Mouse (Mus musculus): ENCODE data around the gene Sema4d. TPM values are rescaled to one million over a fixed set of nuclear protein-coding genes. Genes with fewer than 3 reads are reported as not detected.
A peak's percentile ranks its signal among the peaks of the same experiment; 100 is the strongest.
"Not testable (repeated sequence)": the region's sequence is repeated elsewhere in the genome, so short reads cannot be mapped to it uniquely, and the experiment has no call there.

The Sema4d gene
- 10 to 100 TPM; 12.4 to 15.7 TPM for total RNA-seq (2021)
- long read RNA-seq, experiment 1, full-length matches to known transcripts: 1 of 31 reads
- long read RNA-seq, experiment 1, partial matches to known transcripts: 19 of 31 reads
- long read RNA-seq, experiment 1, other reads (novel, unspliced or antisense): 11 of 31 reads
- long read RNA-seq, experiment 2, full-length matches to known transcripts: 1 of 4 reads
- long read RNA-seq, experiment 2, partial matches to known transcripts: 3 of 4 reads
- long read RNA-seq, experiment 2, other reads (novel, unspliced or antisense): 0 of 4 reads

GRCm38 (mm10) chr13:51793425-51793891 lies at the start of gene Sema4d:
Gene Sema4d, minus strand, starts transcription at chr13:51793747.
- DNase-seq: peak; percentile 56 to 85

DNA sequence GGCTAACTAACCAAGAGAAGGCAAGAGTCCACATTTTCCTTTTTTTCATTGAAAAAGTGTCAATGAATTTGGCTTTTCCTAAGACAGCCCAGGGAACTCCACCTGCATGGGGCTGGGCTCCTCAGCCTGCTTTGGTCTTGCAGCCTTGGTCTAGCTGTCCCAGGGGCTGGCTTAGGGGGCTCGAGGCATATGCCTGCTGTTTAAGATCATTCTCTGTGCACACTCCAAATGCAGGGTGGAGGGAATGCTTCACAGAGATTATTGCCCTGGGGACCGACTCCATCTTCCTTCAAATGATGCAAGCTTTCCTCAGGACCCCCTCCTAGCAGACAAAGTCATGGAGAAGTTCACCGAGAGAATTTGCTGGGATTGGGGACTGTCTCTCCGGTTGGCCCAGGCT lies 49.8 kb upstream of the Sema4d start:
- no peak for DNase-seq

- DNase-seq: no peak
These were observed 49.2 kb upstream of the Sema4d start for GRCm38 (mm10) chr13:51842773-51843172.

DNA sequence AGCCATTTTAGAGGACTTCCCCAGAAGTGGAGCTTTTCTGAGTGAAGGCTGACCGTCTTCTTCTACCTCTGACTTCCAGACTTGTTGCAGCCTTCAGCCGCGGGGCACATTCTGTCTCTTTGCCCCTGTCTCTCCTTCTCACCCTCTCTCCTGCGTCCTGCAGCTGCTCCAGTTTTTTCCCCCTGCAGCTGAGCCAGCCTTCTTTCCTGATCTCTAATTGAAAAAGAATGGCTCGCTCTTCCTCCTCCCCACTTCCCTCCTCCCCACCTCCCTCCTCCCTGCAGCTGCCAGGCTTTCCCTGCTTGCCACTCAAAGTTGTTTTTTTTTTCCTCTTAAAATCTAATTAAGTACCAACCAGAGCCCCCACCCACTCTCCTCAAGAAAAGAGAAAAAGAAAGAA lies 48.6 kb upstream of the Sema4d start:
- DNase-seq: no peak

GRCm38 (mm10) chr13:51841541-51842115 lies 48.1 kb upstream of the Sema4d start:
- DNase-seq: no peak

GRCm38 (mm10) chr13:51840702-51841101 lies 47.2 kb upstream of the Sema4d start:
- DNase-seq: no peak

DNA sequence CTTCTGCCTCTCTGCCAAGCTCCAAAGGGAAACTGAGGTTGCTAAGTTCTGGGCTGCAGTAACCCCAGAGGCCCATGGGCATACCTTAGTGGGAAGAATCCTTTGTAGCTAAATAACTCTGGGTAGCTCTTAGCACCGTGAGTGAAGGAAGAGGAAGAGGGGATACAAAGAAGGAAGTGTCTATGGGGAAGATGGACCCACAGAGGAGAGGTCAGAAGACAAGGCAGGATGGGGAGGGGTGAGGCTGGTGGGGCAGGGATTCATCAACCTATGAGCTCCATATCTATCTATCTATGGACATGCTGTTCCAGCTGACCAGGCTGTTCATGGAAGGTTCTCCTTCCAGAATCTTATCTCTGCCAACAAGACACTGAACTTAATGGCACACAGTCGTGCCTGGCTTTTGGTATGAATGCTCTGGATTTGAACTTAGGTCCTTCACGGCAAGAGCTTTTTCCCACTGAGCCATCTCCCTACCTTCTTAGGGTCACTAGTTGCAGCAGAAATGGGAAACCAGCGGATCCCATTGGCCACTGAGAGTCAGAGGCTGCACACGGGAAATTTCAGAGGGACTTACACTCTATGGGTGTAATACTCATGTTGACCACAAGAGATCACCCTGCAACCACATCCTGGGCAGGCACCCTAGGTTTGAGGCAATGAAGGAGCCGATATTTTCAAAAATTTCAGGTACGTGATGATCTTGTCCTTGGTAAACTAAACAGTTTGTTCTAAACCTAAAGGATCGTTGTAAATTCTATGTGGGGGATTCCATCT lies 45.9 kb upstream of the Sema4d start:
- peak in 1 of 2 experiments; percentile 51 for DNase-seq

GRCm38 (mm10) chr13:51837402-51837801 lies 43.9 kb upstream of the Sema4d start:
- no peak for DNase-seq

GRCm38 (mm10) chr13:51835208-51835607 lies 41.7 kb upstream of the Sema4d start:
- not testable (repeated sequence) for DNase-seq

GRCm38 (mm10) chr13:51834520-51834919 lies 41.0 kb upstream of the Sema4d start:
- DNase-seq: no peak

DNA sequence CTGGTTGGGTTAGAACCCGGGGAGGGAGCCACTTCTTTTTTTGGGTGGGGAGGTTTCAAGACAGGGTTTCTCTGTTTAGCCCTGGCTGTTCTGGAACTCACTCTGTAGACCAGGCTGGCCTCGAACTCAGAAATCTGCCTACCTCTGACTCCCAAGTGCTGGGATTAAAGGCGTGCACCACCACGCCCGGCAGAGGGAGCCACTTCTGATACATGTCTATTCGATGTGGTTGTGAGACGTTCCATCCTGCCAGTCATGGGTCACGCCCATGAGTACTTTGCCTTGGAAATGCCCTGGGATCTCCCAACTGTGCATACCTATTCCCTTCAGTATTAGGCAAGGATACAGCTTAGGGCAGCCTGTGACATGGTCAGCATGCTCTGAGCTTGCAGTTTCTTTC lies 40.5 kb upstream of the Sema4d start:
- not testable (repeated sequence) for DNase-seq

- DNase-seq: peak; percentile 88 to 91
These were observed 40.1 kb upstream of the Sema4d start for GRCm38 (mm10) chr13:51833611-51834010.

DNA sequence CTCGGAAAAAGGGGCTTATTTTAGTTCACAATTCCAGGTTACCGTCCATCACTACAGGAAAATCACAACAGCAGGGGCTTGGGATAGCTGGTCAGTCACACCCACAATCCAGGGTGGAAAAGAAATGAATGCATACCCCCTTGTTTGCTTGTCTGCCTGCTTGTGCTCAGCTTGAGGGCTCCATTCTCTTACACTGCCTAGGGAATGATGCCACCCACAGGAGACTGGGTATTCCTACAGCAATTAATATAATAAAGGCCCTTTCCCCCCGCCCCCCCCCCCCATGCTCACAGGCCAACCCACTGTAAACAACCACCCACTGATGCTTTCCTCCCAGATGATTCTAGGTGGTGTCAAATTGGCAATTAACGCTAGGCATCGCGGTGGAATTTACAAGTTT lies 38.9 kb upstream of the Sema4d start:
- no peak for DNase-seq

- peak in 1 of 2 experiments; percentile 36 for DNase-seq
These were observed 37.4 kb upstream of the Sema4d start for GRCm38 (mm10) chr13:51830744-51831450.

DNA sequence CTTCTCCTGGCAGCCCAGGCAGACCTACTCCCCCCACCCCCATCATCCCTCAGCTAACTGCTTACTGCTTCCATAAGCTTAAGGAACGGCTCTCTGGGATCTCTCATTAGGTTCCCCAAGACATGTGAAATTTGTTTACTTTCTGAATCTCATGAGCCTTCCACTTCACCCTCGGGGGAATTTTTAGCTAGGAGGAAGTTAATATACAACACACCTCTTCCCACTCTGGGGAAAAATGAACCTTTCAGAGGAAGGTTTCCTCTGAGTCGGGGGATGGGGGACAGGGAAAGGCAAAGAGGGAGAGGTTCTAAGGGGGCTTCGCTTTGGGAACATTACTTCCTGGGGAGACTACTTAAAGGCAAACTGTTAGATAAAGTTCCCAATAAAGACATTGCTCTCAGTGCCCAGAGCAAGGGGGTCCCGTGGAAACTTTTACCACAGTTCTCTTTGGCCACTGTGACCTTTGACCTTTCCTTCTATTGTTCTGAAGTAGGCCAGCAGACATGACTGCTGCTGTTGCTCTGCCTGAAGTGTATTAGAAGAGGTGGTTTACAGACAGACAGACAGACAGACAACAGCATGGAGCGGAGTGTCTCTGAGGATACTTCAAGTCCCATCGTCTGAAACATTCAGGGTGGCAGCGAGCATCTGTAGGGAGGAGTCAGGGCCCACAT lies 30.4 kb upstream of the Sema4d start:
- DNase-seq: no peak

DNA sequence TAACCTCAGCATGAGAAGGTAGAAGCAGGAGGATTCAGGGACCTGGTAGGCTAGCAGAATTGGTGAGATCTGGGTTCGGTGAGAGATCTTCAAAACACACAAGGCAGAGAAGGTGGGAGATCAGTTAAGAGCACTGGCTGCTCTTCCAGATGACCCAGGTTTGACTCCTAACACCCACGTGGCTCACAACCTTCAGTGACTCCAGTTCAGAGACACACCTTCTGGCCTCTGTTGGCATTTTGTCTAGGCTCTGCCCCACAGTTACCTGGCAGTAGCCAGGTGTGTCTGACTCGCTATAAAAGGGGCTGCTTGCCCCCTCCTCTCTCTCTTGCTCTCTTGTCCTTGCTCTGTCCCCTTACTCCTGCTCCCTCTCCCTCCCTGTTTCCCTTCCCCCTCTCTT lies 28.4 kb upstream of the Sema4d start:
- no peak for DNase-seq

DNA sequence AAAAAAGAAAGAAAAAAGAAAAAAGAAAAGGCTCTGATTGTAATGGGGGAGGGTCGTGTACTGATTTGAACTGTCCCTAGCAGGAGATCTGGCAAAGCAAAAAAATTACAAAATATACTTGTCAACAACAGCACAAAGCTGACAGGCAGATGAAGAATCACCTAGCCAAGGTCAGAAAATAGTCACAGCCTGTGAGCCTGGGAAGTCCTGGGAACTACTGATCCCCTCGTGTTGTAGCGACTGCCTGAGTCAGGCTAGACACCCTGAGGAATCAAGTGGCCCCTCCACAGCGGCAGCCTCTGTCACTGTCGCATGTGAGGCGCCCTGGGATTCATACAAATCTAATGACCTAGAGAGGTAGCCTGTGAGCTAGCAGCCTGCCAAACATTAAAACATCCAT lies 25.8 kb upstream of the Sema4d start:
- peak; percentile 55 to 63 for DNase-seq

GRCm38 (mm10) chr13:51818944-51819326 lies 25.4 kb upstream of the Sema4d start:
- no peak for DNase-seq

DNA sequence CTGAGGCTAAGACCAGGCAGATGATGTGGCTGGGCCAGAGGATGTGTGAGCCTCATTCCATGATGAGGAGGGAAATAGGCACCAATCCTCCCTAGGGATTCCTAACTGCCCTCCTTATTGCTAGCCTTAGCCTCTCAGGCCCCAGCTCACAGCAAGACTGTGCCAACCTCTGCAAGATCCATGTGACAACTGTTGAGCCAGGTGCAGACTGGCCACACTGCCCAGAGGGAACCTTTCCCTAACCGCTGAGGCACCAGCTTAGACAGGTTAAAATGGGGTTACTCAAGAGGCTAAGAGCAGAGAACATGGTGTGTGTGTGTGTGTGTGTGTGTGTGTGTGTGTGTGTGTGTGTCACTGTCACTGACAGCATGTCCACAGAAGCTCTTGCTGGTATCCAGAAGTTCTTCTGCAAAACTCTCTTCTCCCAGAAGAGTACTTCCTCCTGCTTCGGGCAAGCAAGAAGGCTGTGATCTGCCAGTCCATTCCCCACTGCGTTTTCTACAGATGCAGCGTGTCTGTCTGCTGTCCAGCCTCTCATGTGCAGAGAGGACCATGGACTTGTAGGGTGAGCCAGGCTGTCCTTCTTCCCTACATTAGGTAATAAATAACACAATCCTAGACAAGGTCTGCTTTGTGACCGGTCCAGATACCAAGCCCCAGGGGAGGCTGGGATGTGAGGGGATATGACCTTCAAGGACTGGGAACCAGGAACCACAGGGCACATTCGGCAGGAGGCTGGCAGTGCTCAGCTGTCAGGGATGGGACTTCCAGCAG lies 24.8 kb upstream of the Sema4d start:
- DNase-seq: peak in 1 of 2 experiments; percentile 43

DNA sequence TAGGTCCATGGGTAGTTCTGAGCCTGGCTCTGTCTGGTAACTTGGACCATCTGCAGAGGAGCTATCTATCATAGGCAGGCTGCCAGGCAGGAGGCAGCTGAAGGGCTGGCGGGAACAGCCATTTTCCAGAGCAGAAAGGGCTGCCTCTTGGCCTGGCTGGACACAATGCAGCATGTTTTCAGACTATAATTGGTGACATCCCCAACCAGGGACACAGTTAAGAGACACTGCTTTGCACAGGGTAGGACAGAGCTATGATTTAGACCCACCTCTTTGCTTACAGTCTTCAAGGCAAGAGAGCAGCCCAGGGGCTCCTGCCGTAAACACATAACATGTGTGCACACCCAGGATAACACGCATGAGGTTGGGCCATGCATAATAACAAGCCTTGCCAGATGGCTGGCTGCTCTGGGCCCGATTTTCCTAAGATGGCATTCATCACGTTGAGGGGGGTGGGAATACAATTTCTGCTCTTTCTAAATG lies 23.1 kb upstream of the Sema4d start:
- peak in 1 of 2 experiments; percentile 28 for DNase-seq
